Mouse (Mus musculus): ENCODE results near the gene Arl3.

- no peak for TF ChIP-seq POLR2A (IDR thresholded peaks at IDR 0.05; ENCODE audit: borderline replicate concordance, low read depth, low read length)
- TF ChIP-seq CTCF (IDR thresholded peaks at IDR 0.05; ENCODE audit: low read depth, low read length), result no peak
These were observed 27.4 kb upstream of the Arl3 start for GRCm38 (mm10) chr19:46600371-46600770.
